Mouse (Mus musculus) skeletal muscle tissue, postnatal 0 days (tissue): ENCODE data around the gene Olfr509. TPM values are rescaled to one million over a fixed set of nuclear protein-coding genes. Genes with fewer than 3 reads are reported as not detected.

Source experiments
- polyA plus RNA-seq: library from polyadenylated mRNA; unstranded; fragments of >200 nt; fragmentation: Nextera tagmentation; extraction: Ambion mirVana; gene quantifications from 2 replicates; pipeline ENCODE4 v1.2.1, GENCODE M21; 2015

Gene Olfr509
- polyA plus RNA-seq = 0.04 TPM in 1 of 2 replicates, not detected in the other

GRCm38 (mm10) chr7:108651806-108652205 is at the start of gene Olfr509:
TSS of gene Olfr509 (minus strand) at chr7:108651906.

GRCm38 (mm10) chr7:108666118-108666517 is 14.4 kb upstream of the Olfr509 start, which contains the start of gene Olfr510:
TSS of gene Olfr510 (plus strand) at chr7:108666418.

GRCm38 (mm10) chr7:108629694-108630093 is 22.0 kb downstream of the Olfr509 start, which contains the start of gene Olfr508:
TSS of gene Olfr508 (plus strand) at chr7:108629994.

GRCm38 (mm10) chr7:108621514-108621913 is 30.2 kb downstream of the Olfr509 start, which contains the start of gene Olfr507:
TSS of gene Olfr507 (plus strand) at chr7:108621814.

GRCm38 (mm10) chr7:108610487-108610886 is 41.2 kb downstream of the Olfr509 start, which contains the start of gene Olfr506:
TSS of gene Olfr506 (plus strand) at chr7:108610787.

Other genes starting within 250 kb of the Olfr509 start
- not detected in 2 replicates for gene Olfr497, start 231.5 kb downstream of the Olfr509 start, polyA plus RNA-seq
- not detected in 2 replicates for gene Olfr498, start 186.6 kb downstream of the Olfr509 start, polyA plus RNA-seq
- gene Olfr502, start 126.8 kb downstream of the Olfr509 start, polyA plus RNA-seq = not detected in 2 replicates
- gene Olfr503, start 107.4 kb downstream of the Olfr509 start, polyA plus RNA-seq = not detected in 2 replicates
- gene Olfr504, start 86.1 kb downstream of the Olfr509 start, polyA plus RNA-seq = not detected in 2 replicates
- not detected in 2 replicates for gene Olfr506, start 41.1 kb downstream of the Olfr509 start, polyA plus RNA-seq
- not detected in 2 replicates for gene Olfr507, start 30.1 kb downstream of the Olfr509 start, polyA plus RNA-seq
- gene Olfr508, start 21.9 kb downstream of the Olfr509 start, polyA plus RNA-seq = not detected in 2 replicates
- gene Olfr510, start 14.5 kb upstream of the Olfr509 start, polyA plus RNA-seq = not detected in 2 replicates
- gene Olfr512, start 61.4 kb upstream of the Olfr509 start, polyA plus RNA-seq = not detected in 2 replicates
- gene Olfr513, start 99.1 kb upstream of the Olfr509 start, polyA plus RNA-seq = not detected in 2 replicates
- gene Olfr514, start 174.1 kb upstream of the Olfr509 start, polyA plus RNA-seq = not detected in 2 replicates
- gene Olfr516, start 198.6 kb upstream of the Olfr509 start, polyA plus RNA-seq = not detected in 2 replicates
- gene Olfr517, start 220.5 kb upstream of the Olfr509 start, polyA plus RNA-seq = not detected in 2 replicates
- not detected in 2 replicates for gene Olfr518, start 233.1 kb upstream of the Olfr509 start, polyA plus RNA-seq
- gene Olfr519, start 242.5 kb upstream of the Olfr509 start, polyA plus RNA-seq = not detected in 2 replicates